Mouse (Mus musculus) cortical plate, adult 2 months (tissue): ENCODE results near the gene Lancl3.

ENCODE experiments used
- CTCF ChIP-seq: fragments of 200-500 bp; IDR thresholded peaks from 2 replicates; pipeline ENCODE4 v1.5.1; 2011; ENCODE audit warnings: mild to moderate bottlenecking, control low read depth, low read length; ENCODE audit not compliant: insufficient read depth; ENCODE audit errors: extremely low read depth
- POLR2A ChIP-seq: fragments of 200-500 bp; IDR thresholded peaks from 2 replicates; pipeline ENCODE4 v1.6.1; 2011; ENCODE audit warnings: mild to moderate bottlenecking, low read length, control low read depth; ENCODE audit not compliant: insufficient read depth; ENCODE audit errors: extremely low read depth

DNA sequence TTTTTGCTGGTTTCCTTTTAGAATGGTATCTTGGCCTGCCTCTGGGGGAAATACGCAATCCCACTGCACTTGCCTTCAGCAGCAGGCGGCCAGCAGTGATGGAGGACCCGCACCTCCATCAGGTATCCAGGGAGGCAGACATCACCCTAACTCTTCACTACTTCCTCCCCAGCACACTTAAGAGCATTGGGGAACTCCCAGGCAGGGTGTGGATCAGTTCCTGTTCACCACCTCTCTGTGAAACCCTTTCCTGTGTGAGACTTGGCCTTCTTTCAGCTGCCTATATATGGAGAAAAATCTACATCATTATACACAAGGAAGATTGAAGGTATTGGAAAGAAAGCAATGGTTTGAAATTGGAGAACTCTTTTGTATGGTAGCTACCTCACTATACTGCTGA, 19.9 kb downstream of the Lancl3 start:
- TF ChIP-seq POLR2A (no peak), CTCF (no peak)
